Mouse (Mus musculus) liver, embryonic 16.5 days (tissue): ENCODE measurements around the gene Cmtm6. TPM values are rescaled to one million over a fixed set of nuclear protein-coding genes. Genes with fewer than 3 reads are reported as not detected.

Source experiments
- ATAC-seq: fragments of 200-750 bp; cut with Nextera tagmentation; 2 replicates; pipeline ENCODE4 v1.8.0; 2017; ENCODE audit warnings: low read depth, mild to moderate bottlenecking, moderate number of reproducible peaks, moderate library complexity
- H3K27ac ChIP-seq: fragments of 300-500 bp; sonication (generic); 2 replicates; pipeline ENCODE4 v1.5.1; 2014; ENCODE audit warnings: mild to moderate bottlenecking, low read length
- H3K27me3 ChIP-seq: fragments of 300-500 bp; sonication (generic); 2 replicates; pipeline ENCODE4 v1.6.1; 2014; ENCODE audit warnings: low read depth, low read length, mixed read lengths; ENCODE audit not compliant: control insufficient read depth, insufficient read depth
- H3K36me3 ChIP-seq: fragments of 300-500 bp; sonication (generic); 2 replicates; pipeline ENCODE4 v1.6.1; 2014; ENCODE audit warnings: mild to moderate bottlenecking; ENCODE audit not compliant: control insufficient read depth, insufficient read depth
- H3K4me1 ChIP-seq: fragments of 300-500 bp; sonication (generic); 2 replicates; pipeline ENCODE4 v1.6.1; 2014; ENCODE audit warnings: low read depth, low read length, mixed read lengths; ENCODE audit not compliant: control insufficient read depth
- H3K4me2 ChIP-seq: fragments of 300-500 bp; sonication (generic); 2 replicates; pipeline ENCODE4 v1.6.1; 2014; ENCODE audit warnings: low read depth, low read length, mixed read lengths
- H3K4me3 ChIP-seq: fragments of 300-500 bp; sonication (generic); 2 replicates; pipeline ENCODE4 v1.5.1; 2014; ENCODE audit warnings: low read depth, mild to moderate bottlenecking, low read length
- H3K9ac ChIP-seq: fragments of 300-500 bp; sonication (generic); 2 replicates; pipeline ENCODE4 v1.6.1; 2014; ENCODE audit warnings: low read depth, low read length
- H3K9me3 ChIP-seq: fragments of 300-500 bp; sonication (generic); replicated peaks from 2 replicates; pipeline ENCODE4 v1.6.1; 2016; ENCODE audit warnings: low read length; ENCODE audit not compliant: control insufficient read depth
- WGBS: fragments of 180-500 bp; shearing (Covaris S2); extraction: QIAGEN DNeasy Blood & Tissue Kit; methylation state at CpG from one replicate; pipeline ENCODE4 v1.1.7; 2014; ENCODE audit not compliant: insufficient replicate concordance; 5-methylcytosine and 5-hydroxymethylcytosine counted together
- polyA plus RNA-seq: library from polyadenylated mRNA; unstranded; fragments of >200 nt; fragmentation: Nextera tagmentation; extraction: Ambion mirVana; gene quantifications from 2 replicates; pipeline ENCODE4 v1.2.1, GENCODE M21; 2015

Cmtm6 gene
- polyA plus RNA-seq, 1 experiment from 2014 or later: 32.2 TPM

DNA sequence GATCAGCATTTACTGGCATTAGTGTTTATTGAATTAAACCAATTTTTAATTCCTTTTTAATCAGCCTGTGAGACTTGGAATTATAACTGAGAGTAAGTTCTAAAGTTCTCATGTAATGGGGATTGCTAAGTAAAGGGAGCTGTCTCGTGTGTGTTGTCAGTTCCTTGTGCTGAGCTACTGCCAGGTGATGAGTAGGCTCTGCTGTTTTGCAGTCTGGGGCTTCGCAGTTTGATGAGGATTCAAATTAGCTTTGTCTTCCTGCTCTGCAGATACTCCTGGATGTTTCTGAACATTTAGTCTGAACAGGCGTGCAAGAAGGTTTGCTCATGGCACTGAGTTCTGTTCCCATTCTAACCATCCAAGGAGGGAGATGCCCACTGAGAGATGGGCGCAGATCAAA, 33.8 kb upstream of the Cmtm6 start:
- H3K27ac ChIP-seq: no peak overlapping the region
- 81% methylated on average over 4 of the region's 4 CpGs for WGBS
- H3K4me2 ChIP-seq: no peak overlapping the region

DNA sequence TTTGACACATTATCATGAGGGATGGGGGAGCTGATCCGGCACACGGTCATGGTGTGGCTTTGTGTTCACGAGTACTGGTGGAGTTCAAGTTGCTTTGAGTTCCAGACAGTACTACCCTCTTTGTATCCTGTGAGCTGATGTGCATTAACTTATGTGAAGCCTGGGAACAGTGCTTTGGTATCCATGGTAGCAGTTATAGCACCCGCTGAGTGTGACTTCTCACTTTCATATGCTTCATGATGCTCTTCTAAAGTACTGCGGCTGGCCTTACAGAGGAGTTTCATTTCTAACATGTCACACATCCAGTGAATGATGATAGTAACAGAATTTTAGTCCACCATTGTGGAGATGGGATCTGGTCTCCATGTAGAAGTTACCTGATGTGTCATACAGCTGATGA, 33.0 kb upstream of the Cmtm6 start:
- H3K36me3 ChIP-seq: no peaks in the 10 kb centered on the region
- no peaks in the 10 kb centered on the region for H3K27me3 ChIP-seq
- no peak overlapping the region for H3K9ac ChIP-seq
- ATAC-seq: no peak
- no peak overlapping the region for H3K4me3 ChIP-seq
- no peaks in the 10 kb centered on the region for H3K9me3 ChIP-seq
- no peak overlapping the region for H3K27ac ChIP-seq
- WGBS: 84% methylated on average over 5 of the region's 5 CpGs
- H3K4me2 ChIP-seq: no peak overlapping the region
- H3K4me1 ChIP-seq: peaks cover 5% of the 10 kb centered on the region; the same call in 1 of the 2 replicates

More for the DNA sequence above, 33.8 kb upstream of the Cmtm6 start:
- no peak overlapping the region for H3K4me3 ChIP-seq
- no peaks in the 10 kb centered on the region for H3K9me3 ChIP-seq
- H3K9ac ChIP-seq: no peak overlapping the region
- H3K27me3 ChIP-seq: no peaks in the 10 kb centered on the region
- peaks cover 4% of the 10 kb centered on the region; the same call in 1 of the 2 replicates for H3K36me3 ChIP-seq
- H3K4me1 ChIP-seq: peaks cover 5% of the 10 kb centered on the region; the same call in 1 of the 2 replicates
- ATAC-seq: no peak

DNA sequence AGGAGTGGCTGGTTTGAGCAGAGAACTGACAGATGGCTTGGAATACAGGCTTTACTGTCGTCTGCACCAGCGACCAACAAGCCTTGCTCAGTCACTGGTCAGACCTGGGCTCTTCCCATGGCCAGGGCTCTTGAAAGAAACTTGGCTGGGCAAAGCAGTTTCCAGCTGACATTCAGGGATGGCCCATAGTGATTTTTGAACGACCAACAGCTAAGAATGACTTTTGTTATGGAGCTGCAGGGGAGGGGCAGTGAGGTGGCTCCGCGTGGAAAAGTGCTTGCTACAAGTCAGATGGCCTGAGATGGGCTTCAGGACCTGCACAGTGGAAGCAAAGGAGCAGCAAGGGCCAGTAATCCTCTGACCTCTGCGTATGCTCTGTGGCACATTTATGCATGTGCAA, 31.7 kb upstream of the Cmtm6 start:
- ATAC-seq: no peak
- Histone ChIP-seq H3K4me1 (peaks cover 5% of the 10 kb centered on the region; the same call in 1 of the 2 replicates), H3K27ac (no peak overlapping the region), H3K36me3 (no peaks in the 10 kb centered on the region), H3K4me3 (no peak overlapping the region), H3K9me3 (no peaks in the 10 kb centered on the region), H3K4me2 (no peak overlapping the region), H3K27me3 (no peaks in the 10 kb centered on the region), H3K9ac (no peak overlapping the region)
- WGBS: 72% methylated on average over 6 of the region's 6 CpGs

DNA sequence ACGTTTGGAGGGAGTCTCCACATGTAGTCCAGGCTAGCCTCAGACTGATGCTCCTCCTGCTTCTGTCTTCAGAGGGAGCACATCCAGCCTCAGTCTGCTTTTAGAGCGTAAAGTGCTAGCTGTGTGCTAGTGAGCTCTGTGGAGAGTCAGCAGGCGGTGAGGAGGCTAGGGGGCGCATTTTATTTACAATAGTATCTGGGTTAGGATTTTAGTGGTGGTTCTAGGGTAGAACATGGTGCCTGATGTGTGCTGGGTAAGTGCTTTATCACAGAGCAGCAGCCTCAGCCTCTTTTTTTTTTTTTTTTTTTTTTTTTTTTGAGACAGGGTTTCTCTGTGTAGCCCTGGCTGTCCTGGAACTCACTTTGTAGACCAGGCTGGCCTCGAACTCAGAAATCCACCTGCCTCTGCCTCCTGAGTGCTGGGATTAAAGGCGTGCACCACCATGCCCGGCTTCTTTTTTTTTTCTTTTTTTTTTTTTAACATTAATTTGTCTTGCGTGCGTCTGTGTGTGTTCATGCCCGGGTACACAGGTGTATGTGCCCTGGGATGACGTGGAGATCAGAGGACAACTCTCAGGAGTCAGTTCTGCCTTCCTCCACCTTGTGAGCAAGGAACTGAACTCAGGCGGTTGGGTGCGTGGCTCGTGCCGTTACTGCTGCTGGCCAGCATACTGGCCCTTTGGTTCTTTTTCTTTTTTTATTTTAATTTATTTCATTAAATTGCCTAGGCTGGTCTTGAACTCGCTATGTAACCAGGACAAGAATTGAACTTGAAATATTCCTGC, 30.8 kb upstream of the Cmtm6 start:
- H3K4me1 ChIP-seq: peaks cover 5% of the 10 kb centered on the region; the same call in 1 of the 2 replicates
- ATAC-seq: peak; percentile 32; the same call in 1 of the 2 replicates
- no peak overlapping the region for H3K9ac ChIP-seq
- no peak overlapping the region for H3K4me2 ChIP-seq
- no peak overlapping the region for H3K27ac ChIP-seq
- no peaks in the 10 kb centered on the region for H3K27me3 ChIP-seq
- no peaks in the 10 kb centered on the region for H3K9me3 ChIP-seq
- H3K4me3 ChIP-seq: no peak overlapping the region
- WGBS: 75% methylated on average over 14 of the region's 16 CpGs
- no peaks in the 10 kb centered on the region for H3K36me3 ChIP-seq

DNA sequence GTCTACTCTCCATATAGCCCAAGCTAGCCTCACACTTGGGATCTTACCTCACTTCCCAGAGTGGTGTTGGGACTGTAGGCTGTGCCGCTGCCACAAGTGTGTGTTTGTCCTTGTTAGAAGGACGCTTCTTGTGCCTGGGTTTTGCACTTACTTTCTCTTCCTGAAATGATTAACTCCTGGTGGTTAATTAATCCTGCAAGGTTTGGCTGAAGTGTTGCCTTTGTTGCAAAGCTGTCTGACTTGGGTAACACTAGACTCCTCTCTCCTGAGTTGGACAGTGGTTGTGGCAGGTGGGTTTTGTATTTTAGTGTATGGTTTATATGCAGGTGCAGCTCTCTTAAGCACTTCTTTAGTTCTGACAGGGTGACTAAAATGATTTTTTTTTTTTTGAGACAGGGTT, 29.9 kb upstream of the Cmtm6 start:
- 75% methylated on average over 2 of the region's 2 CpGs for WGBS
- Histone ChIP-seq H3K4me3 (no peak overlapping the region), H3K9me3 (no peaks in the 10 kb centered on the region), H3K36me3 (peaks cover 4% of the 10 kb centered on the region), H3K9ac (no peak overlapping the region), H3K4me2 (no peak overlapping the region), H3K27ac (no peak overlapping the region), H3K27me3 (no peaks in the 10 kb centered on the region), H3K4me1 (peaks cover 5% of the 10 kb centered on the region; the same call in 1 of the 2 replicates)
- ATAC-seq: no peak

DNA sequence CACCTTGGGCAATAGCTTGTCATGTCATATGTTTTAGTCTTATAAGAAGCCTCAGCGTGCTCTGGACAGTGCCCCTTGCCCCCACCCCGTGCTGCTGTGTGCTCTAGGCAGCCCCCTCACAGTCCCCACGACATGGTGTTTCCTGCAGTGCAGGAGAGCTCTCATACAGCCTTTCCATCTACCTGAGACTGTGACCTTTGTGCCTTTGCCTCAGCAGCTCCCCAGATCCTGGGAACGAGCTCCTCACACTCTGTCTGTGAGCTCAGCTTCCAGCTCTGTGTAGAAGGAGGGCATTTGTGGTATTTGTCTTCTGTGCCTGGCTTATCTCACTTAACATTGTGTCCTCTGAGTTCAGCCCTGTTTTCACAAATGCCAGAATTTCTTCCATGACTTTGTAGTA, 29.0 kb upstream of the Cmtm6 start:
- no peak overlapping the region for H3K27ac ChIP-seq
- H3K9ac ChIP-seq: no peak overlapping the region
- no peak overlapping the region for H3K4me2 ChIP-seq
- no peak overlapping the region for H3K4me3 ChIP-seq
- H3K27me3 ChIP-seq: no peaks in the 10 kb centered on the region
- peaks cover 4% of the 10 kb centered on the region for H3K36me3 ChIP-seq
- H3K9me3 ChIP-seq: no peaks in the 10 kb centered on the region
- 69% methylated on average over 4 of the region's 4 CpGs for WGBS
- no peak for ATAC-seq
- peaks cover 5% of the 10 kb centered on the region; the same call in 1 of the 2 replicates for H3K4me1 ChIP-seq

DNA sequence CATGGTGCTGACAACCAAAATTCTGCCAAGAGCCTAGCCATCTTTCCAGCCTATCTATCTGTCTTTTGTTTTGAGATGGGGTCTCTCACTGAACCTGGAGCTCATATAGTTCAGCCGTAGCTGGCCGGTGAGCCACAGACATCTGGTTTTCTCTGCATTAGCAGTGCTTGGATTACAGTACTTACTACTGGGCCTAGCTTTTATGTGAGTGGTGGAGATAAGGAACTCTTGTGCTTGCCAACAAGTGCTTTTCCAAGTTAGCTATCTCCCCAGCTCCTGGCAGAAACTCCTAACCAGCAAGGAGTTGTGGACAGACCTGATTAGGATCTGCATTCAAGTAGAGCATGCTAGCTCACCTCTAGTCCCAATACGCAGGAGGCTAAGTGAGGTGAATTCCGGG, 23.1 kb upstream of the Cmtm6 start:
- Histone ChIP-seq H3K27me3 (no peaks in the 10 kb centered on the region), H3K9me3 (no peaks in the 10 kb centered on the region), H3K27ac (no peak overlapping the region), H3K4me1 (no peaks in the 10 kb centered on the region), H3K4me3 (no peak overlapping the region), H3K9ac (no peak overlapping the region), H3K4me2 (no peak overlapping the region), H3K36me3 (peaks cover 10% of the 10 kb centered on the region)
- WGBS: 87% methylated on average over 4 of the region's 4 CpGs
- ATAC-seq: no peak

DNA sequence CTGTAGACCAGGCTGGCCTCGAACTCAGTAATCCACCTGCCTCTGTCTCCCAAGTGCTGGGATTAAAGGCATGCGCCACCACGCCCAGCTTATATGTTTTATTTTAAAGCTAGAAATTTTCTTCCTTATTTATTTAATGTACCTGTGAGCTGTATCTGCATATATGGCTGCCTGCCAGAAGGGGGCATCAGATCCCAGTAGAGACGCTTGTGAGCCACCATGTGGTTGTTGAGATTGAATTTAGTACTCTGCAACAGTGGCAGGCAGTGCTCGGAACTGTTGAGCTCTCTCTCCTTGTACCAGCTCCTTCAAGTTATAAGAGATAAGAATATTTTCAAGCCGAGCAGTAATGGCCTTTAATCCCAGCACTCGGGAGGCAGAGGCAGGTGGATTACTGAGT, 20.6 kb upstream of the Cmtm6 start:
- Histone ChIP-seq H3K4me2 (no peak overlapping the region), H3K27me3 (no peaks in the 10 kb centered on the region), H3K4me3 (no peak overlapping the region), H3K4me1 (no peaks in the 10 kb centered on the region), H3K36me3 (peaks cover 22% of the 10 kb centered on the region), H3K27ac (no peak overlapping the region), H3K9ac (no peak overlapping the region), H3K9me3 (no peaks in the 10 kb centered on the region)
- ATAC-seq: no peak
- 59% methylated on average over 7 of the region's 7 CpGs for WGBS

DNA sequence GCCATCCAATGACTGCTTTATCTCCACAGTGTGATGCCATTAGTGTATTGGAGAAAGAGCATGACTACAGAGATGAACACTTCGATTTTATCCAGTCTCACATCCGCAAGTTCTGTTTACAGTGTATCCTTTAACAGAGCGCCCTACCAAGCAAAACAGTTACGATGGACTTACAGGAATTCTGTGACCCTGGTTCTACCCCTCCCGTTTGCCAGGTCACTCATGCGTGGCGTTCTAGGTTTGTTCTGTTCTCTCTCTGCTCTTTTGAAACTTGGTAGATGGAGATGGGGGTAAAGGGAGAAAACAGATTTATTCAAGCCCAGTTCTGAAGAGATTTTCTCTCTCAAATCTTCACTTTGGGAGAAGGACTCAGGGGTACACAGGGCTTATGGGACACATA, 17.4 kb upstream of the Cmtm6 start:
- ATAC-seq: no peak
- H3K4me3 ChIP-seq: no peak overlapping the region
- 85% methylated on average over 7 of the region's 7 CpGs for WGBS
- peaks cover 20% of the 10 kb centered on the region for H3K36me3 ChIP-seq
- no peak overlapping the region for H3K27ac ChIP-seq
- H3K4me1 ChIP-seq: no peaks in the 10 kb centered on the region
- no peaks in the 10 kb centered on the region for H3K27me3 ChIP-seq
- no peak overlapping the region for H3K4me2 ChIP-seq
- H3K9me3 ChIP-seq: no peaks in the 10 kb centered on the region
- H3K9ac ChIP-seq: no peak overlapping the region
